Comparison of ENCODE assay signal across 8 mouse cellular contexts in the genomic region with DNA sequence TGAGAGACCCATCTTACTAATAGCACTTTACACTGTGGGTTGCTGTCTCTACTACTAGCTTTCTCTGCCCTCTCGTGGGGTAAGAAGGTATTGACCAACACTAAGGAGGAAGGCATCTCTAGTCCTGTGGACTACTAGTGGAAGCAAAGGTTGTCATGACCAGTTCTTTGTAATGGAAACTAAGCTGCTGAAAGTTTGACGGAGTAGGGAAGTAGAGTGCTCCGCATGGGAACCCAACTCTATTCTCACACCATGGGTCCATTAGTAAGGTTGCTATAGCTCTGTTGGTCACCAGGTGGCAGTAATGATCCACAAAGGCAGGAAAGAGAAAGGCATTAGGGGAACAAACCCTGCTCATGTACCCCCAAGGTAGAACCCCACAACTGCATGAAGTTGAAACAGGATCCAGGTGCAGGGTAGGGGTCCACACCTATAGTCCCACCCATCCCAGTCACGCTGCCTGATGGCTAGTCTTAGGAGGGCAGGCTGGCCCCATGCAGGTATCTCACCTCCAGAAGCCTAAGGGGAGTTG. TPM values are rescaled to one million over a fixed set of nuclear protein-coding genes. Genes with fewer than 3 reads are reported as not detected.
A peak's percentile ranks its signal among the peaks of the same experiment; 100 is the strongest.
DNase-seq lines count a peak whose midpoint lies in the region; ATAC-seq lines count a peak whose summit lies in the region.

No protein-coding gene starts in this region.

- no peak overlapping the region for H3K9ac ChIP-seq in midbrain, embryonic 13.5 days (replicated peaks)

- H3K4me2 ChIP-seq in midbrain, embryonic 13.5 days (replicated peaks) = no peak overlapping the region

- H3K27me3 ChIP-seq in midbrain, embryonic 13.5 days = no peaks in the 10 kb centered on the region

- no peaks in the 10 kb centered on the region for H3K9me3 ChIP-seq in midbrain, embryonic 13.5 days

- ATAC-seq in midbrain, embryonic 13.5 days = peak; percentile 81

- no peaks in the 10 kb centered on the region for H3K4me1 ChIP-seq in midbrain, embryonic 13.5 days (replicated peaks)

- WGBS in midbrain, embryonic 13.5 days = 23% methylated on average over 4 of the region's 4 CpGs

- intact Hi-C loops in gastrocnemius, postnatal 14 days (cut with DNase I; ENCODE audit: low total_unique reads) = no loop called here
- intact Hi-C loops in left cerebral cortex, postnatal 4 days (cut with DNase I) = no loop called here

- peaks cover 56% of the 10 kb centered on the region for H3K36me3 ChIP-seq in midbrain, embryonic 13.5 days

- DNase-seq in urinary bladder, adult 18-20 months (ENCODE audit: low spot score in 2 of 2) = peak; percentile 26 to 40
- DNase-seq in urinary bladder, adult 2 months (ENCODE audit: low spot score) = no peak
- peak; percentile 76 for DNase-seq in embryo, embryonic 10 days (ENCODE audit: low spot score)
- DNase-seq in gastrocnemius, postnatal 14 days = peak; percentile 31
- DNase-seq in kidney, adult 18-20 months = peak; percentile 82
- peak; percentile 54 for DNase-seq in left cerebral cortex, postnatal 4 days
- peak; percentile 67 for DNase-seq in spleen, adult 12 weeks (ENCODE audit: low spot score)

- no peak overlapping the region for H3K27ac ChIP-seq in midbrain, embryonic 13.5 days

- no peak overlapping the region for H3K4me3 ChIP-seq in midbrain, embryonic 13.5 days (replicated peaks)

RNA-seq across cellular contexts. Expression of gene Dido1, which starts 31.1 kb away (rescaled TPM):
- polyA plus RNA-seq in urinary bladder, adult 2 months (2012; rRNA removed) = 24.7 and 25.8 TPM in 2 replicates
- total RNA-seq in gastrocnemius, postnatal 14 days (2021) = 10 to 100 TPM; 18.9 to 19.7 TPM
- 10 to 100 TPM; 60.8 to 61.4 TPM for total RNA-seq in left cerebral cortex, postnatal 4 days (2021)
- 33.9 and 36.3 TPM in 2 replicates for polyA plus RNA-seq in midbrain, embryonic 13.5 days (2015; fragmentation: Nextera tagmentation; extraction: Ambion mirVana)

RNA-seq across cellular contexts. Expression of gene Gid8, which starts 31.2 kb away (rescaled TPM):
- 59.7 and 64.6 TPM in 2 replicates for polyA plus RNA-seq in urinary bladder, adult 2 months (2012; rRNA removed)
- total RNA-seq in gastrocnemius, postnatal 14 days (2021) = 10 to 100 TPM; 38.5 to 40.5 TPM
- 10 to 100 TPM; 66.3 to 67.5 TPM for total RNA-seq in left cerebral cortex, postnatal 4 days (2021)
- 56.3 and 61.1 TPM in 2 replicates for polyA plus RNA-seq in midbrain, embryonic 13.5 days (2015; fragmentation: Nextera tagmentation; extraction: Ambion mirVana)

RNA-seq across cellular contexts. Expression of gene Tcfl5, which starts 36.2 kb away (rescaled TPM):
- polyA plus RNA-seq in urinary bladder, adult 2 months (2012; rRNA removed) = 0.37 and 0.62 TPM in 2 replicates
- total RNA-seq in gastrocnemius, postnatal 14 days (2021) = under 1 TPM; 0.21 to 0.22 TPM
- total RNA-seq in left cerebral cortex, postnatal 4 days (2021) = 1 to 10 TPM; 2.7 to 3.7 TPM
- 0.09 and 0.15 TPM in 2 replicates for polyA plus RNA-seq in midbrain, embryonic 13.5 days (2015; fragmentation: Nextera tagmentation; extraction: Ambion mirVana)

RNA-seq across cellular contexts. Expression of gene Slc17a9, which starts 46.4 kb away (rescaled TPM):
- polyA plus RNA-seq in urinary bladder, adult 2 months (2012; rRNA removed) = 4.6 and 5.3 TPM in 2 replicates
- under 1 TPM; 0.39 to 0.51 TPM for total RNA-seq in gastrocnemius, postnatal 14 days (2021)
- total RNA-seq in left cerebral cortex, postnatal 4 days (2021) = under 1 TPM; 0.44 to 0.50 TPM
- 0.27 and 0.61 TPM in 2 replicates for polyA plus RNA-seq in midbrain, embryonic 13.5 days (2015; fragmentation: Nextera tagmentation; extraction: Ambion mirVana)
